Mouse (Mus musculus) intestine, embryonic 15.5 days (tissue): Measurements from ENCODE around the gene Agrn. TPM values are rescaled to one million over a fixed set of nuclear protein-coding genes. Genes with fewer than 3 reads are reported as not detected.

Experiments used
- ATAC-seq: fragments of 200-750 bp; cut with Nextera tagmentation; 2 replicates; pipeline ENCODE4 v1.8.0; 2017; ENCODE audit warnings: moderate TSS enrichment, moderate library complexity
- H3K27ac ChIP-seq: fragments of 300-500 bp; sonication (generic); 2 replicates; pipeline ENCODE4 v1.5.1; 2015; ENCODE audit warnings: mild to moderate bottlenecking, inconsistent platforms
- H3K27me3 ChIP-seq: fragments of 300-500 bp; sonication (generic); replicated peaks from 2 replicates; pipeline ENCODE4 v1.6.1; 2015; ENCODE audit warnings: inconsistent platforms
- H3K36me3 ChIP-seq: fragments of 300-500 bp; sonication (generic); 2 replicates; pipeline ENCODE4 v1.6.1; 2015; ENCODE audit warnings: inconsistent platforms
- H3K4me1 ChIP-seq: fragments of 300-500 bp; sonication (generic); replicated peaks from 2 replicates; pipeline ENCODE4 v1.6.1; 2015; ENCODE audit warnings: inconsistent platforms
- H3K4me2 ChIP-seq: fragments of 300-500 bp; sonication (generic); replicated peaks from 2 replicates; pipeline ENCODE4 v1.6.1; 2015; ENCODE audit warnings: mild to moderate bottlenecking, inconsistent platforms
- H3K4me3 ChIP-seq: fragments of 300-500 bp; sonication (generic); replicated peaks from 2 replicates; pipeline ENCODE4 v1.5.1; 2015; ENCODE audit warnings: inconsistent platforms
- H3K9ac ChIP-seq: fragments of 300-500 bp; sonication (generic); 2 replicates; pipeline ENCODE4 v1.6.1; 2015; ENCODE audit warnings: inconsistent platforms
- H3K9me3 ChIP-seq: fragments of 300-500 bp; sonication (generic); 2 replicates; pipeline ENCODE4 v1.6.1; 2016; ENCODE audit warnings: inconsistent platforms
- WGBS: fragments of 180-500 bp; shearing (Covaris S2); methylation state at CpG from one replicate; pipeline ENCODE4 v1.1.7; 2015; 5-methylcytosine and 5-hydroxymethylcytosine counted together
- polyA plus RNA-seq: library from polyadenylated mRNA; unstranded; fragments of >200 nt; fragmentation: Nextera tagmentation; extraction: Ambion mirVana; gene quantifications from 2 replicates; pipeline ENCODE4 v1.2.1, GENCODE M21; 2015

The Agrn gene
- polyA plus RNA-seq, 1 experiment from 2014 or later: 52.1 TPM

DNA sequence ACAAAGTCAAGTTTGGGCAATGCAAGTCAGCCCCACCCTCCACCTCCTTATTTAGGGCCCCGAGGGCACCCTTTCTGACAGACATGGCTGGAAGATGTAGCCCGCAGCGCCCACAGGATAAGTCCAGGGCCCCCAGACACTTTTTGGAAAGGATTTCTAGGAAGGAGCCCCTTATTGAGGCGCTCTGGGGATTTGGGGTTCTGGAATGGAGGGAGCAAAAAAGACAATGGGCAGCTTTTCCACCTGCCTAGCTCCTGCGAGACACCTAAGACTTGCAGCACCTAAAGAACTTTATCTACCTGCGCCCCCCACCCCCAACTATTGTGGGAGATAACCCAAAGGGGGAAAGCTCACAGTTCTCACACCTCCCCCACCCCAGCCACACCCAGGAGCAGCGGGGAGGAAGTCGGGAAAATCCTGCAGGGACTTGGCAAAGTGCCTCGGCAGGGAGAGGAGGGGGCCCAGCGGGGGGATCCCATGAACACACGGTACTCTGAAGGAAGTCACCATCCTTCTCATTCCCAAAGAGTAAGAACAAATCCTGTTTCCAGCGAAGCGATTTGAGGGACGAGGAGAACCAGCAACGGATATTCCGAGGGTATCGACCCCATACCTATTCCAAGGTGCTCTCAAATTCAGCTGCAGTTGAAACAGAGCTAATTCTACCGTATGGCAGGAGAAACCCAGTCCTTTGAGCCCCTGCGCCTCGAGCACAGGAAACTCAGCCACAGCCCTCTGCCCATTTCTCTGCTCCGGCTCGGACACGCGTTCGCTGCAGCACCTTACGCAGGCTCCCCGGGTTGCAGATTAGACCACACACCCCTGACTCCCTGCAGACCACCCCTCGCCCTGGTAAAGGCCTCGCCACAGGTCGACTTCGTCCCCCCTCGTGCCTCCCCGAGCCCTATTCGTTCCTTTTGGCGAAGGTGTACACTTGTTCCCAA is 1.1 kb downstream of the Agrn start:
- Histone ChIP-seq H3K4me2 (peak overlapping the region; percentile 91), H3K4me3 (peak overlapping the region; percentile 93), H3K36me3 (0 out of 2 replicates have a peak, but pooled peaks cover 7% of the 10 kb centered on the region), H3K27ac (peak overlapping the region; percentile 68), H3K27me3 (no peaks in the 10 kb centered on the region), H3K9me3 (no peaks in the 10 kb centered on the region), H3K4me1 (peaks cover 44% of the 10 kb centered on the region), H3K9ac (peak overlapping the region; percentile 89)
- WGBS: 3% methylated on average over 35 of the region's 35 CpGs
- no peak for ATAC-seq

GRCm38 (mm10) chr4:156194346-156194745 is 2.9 kb downstream of the Agrn start:
- Histone ChIP-seq H3K27ac (peak overlapping the region; percentile 44; the same call in 1 of the 2 replicates), H3K4me1 (peaks cover 51% of the 10 kb centered on the region), H3K4me3 (no peak overlapping the region), H3K4me2 (peak overlapping the region; percentile 91), H3K27me3 (no peaks in the 10 kb centered on the region), H3K9ac (no peak overlapping the region; the same call in 1 of the 2 replicates), H3K36me3 (0 out of 2 replicates have a peak, but pooled peaks cover 7% of the 10 kb centered on the region), H3K9me3 (no peaks in the 10 kb centered on the region)
- WGBS: 45% methylated on average over 6 of the region's 6 CpGs
- no peak for ATAC-seq

DNA sequence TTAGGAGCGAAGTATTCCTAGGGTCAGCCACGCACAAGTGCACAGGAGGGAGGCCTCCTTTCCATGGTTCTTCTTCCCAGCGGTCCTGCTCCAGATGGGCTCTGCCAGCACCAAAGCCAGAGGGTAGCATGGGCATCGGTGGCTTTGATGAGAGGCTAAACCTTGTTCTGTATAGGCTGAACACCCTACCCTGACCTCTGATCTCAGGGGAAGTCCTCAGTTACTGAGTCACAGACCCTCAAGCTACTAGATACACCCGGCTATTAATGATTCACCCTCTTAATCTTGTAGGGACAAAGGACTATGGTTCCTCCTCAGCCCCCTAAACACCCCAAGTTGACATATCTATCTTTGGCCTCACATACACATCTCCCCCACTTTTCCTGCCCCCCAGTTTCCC is 3.4 kb downstream of the Agrn start:
- 56% methylated on average over 5 of the region's 5 CpGs for WGBS
- Histone ChIP-seq H3K4me3 (no peak overlapping the region), H3K4me2 (peak overlapping the region; percentile 91)

GRCm38 (mm10) chr4:156193200-156193590 is 4.1 kb downstream of the Agrn start:
- ATAC-seq: no peak
- H3K36me3 ChIP-seq: 0 out of 2 replicates have a peak, but pooled peaks cover 7% of the 10 kb centered on the region
- peak overlapping the region; percentile 74 for H3K27ac ChIP-seq
- H3K4me3 ChIP-seq: no peak overlapping the region
- no peaks in the 10 kb centered on the region for H3K27me3 ChIP-seq
- 26% methylated on average over 2 of the region's 2 CpGs for WGBS
- H3K4me1 ChIP-seq: peaks cover 61% of the 10 kb centered on the region
- no peak overlapping the region; the same call in 1 of the 2 replicates for H3K9ac ChIP-seq
- peak overlapping the region; percentile 91; the same call in 1 of the 2 replicates for H3K4me2 ChIP-seq
- H3K9me3 ChIP-seq: no peaks in the 10 kb centered on the region

More for the DNA sequence above, 3.4 kb downstream of the Agrn start:
- Histone ChIP-seq H3K27me3 (no peaks in the 10 kb centered on the region), H3K4me1 (peaks cover 56% of the 10 kb centered on the region), H3K27ac (peak overlapping the region; percentile 44; the same call in 1 of the 2 replicates), H3K9me3 (no peaks in the 10 kb centered on the region), H3K9ac (no peak overlapping the region; the same call in 1 of the 2 replicates), H3K36me3 (0 out of 2 replicates have a peak, but pooled peaks cover 7% of the 10 kb centered on the region)
- ATAC-seq: no peak

- H3K9ac ChIP-seq: no peak overlapping the region
These were observed 4.7 kb downstream of the Agrn start for GRCm38 (mm10) chr4:156192421-156193199.

GRCm38 (mm10) chr4:156188811-156189323 is 8.4 kb downstream of the Agrn start:
- Histone ChIP-seq H3K9me3 (no peaks in the 10 kb centered on the region), H3K27me3 (no peaks in the 10 kb centered on the region), H3K27ac (peak overlapping the region; percentile 49; the same call in 1 of the 2 replicates), H3K9ac (no peak overlapping the region), H3K4me1 (peaks cover 58% of the 10 kb centered on the region), H3K36me3 (peaks cover 19% of the 10 kb centered on the region), H3K4me2 (peak overlapping the region; percentile 36; the same call in 1 of the 2 replicates), H3K4me3 (no peak overlapping the region)
- WGBS: 37% methylated on average over 6 of the region's 6 CpGs
- peak; percentile 75 for ATAC-seq

More at GRCm38 (mm10) chr4:156192421-156193199, 4.7 kb downstream of the Agrn start:
- Histone ChIP-seq H3K27me3 (no peaks in the 10 kb centered on the region), H3K4me3 (no peak overlapping the region), H3K4me1 (peaks cover 66% of the 10 kb centered on the region), H3K27ac (peak overlapping the region; percentile 74), H3K9me3 (no peaks in the 10 kb centered on the region), H3K36me3 (0 out of 2 replicates have a peak, but pooled peaks cover 7% of the 10 kb centered on the region), H3K4me2 (peak overlapping the region; percentile 91)
- ATAC-seq: peak; percentile 65
- WGBS: 39% methylated on average over 8 of the region's 8 CpGs

DNA sequence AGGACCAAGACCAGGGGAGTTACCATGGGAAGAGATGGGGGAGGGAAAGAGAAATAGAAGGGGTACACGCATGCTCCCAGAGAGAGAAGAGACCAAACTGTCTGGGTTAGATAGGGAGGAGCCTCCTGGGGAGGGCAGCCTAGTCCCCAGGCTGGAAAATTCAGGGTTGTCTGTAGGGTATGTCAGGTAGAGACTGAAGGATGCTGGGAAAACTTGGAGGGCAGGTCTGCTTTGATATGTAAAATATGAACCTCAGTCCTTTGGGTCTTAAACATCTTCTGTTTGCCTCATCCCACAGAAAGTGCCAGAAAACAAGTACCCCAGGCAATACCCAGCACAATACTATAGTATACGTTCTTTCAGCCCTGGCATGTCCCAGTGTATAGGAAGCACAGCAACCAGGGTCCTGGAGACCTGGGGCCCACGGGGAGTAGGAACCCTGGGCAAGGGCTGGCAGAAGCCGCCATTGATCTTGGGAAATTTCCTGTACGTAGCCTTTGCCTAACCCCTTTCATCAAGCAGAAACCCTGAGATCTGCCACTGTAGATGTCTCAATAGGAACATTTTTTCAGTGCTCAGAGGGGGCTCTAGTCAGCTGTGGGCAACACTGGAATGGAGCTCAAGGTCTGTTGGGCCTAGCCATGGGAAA is 9.0 kb downstream of the Agrn start:
- 77% methylated on average over 5 of the region's 5 CpGs for WGBS
- Histone ChIP-seq H3K9me3 (no peaks in the 10 kb centered on the region), H3K9ac (no peak overlapping the region), H3K4me1 (peaks cover 52% of the 10 kb centered on the region), H3K36me3 (peaks cover 19% of the 10 kb centered on the region), H3K27me3 (no peaks in the 10 kb centered on the region), H3K27ac (no peak overlapping the region; the same call in 1 of the 2 replicates), H3K4me2 (no peak overlapping the region), H3K4me3 (no peak overlapping the region)
- no peak for ATAC-seq

DNA sequence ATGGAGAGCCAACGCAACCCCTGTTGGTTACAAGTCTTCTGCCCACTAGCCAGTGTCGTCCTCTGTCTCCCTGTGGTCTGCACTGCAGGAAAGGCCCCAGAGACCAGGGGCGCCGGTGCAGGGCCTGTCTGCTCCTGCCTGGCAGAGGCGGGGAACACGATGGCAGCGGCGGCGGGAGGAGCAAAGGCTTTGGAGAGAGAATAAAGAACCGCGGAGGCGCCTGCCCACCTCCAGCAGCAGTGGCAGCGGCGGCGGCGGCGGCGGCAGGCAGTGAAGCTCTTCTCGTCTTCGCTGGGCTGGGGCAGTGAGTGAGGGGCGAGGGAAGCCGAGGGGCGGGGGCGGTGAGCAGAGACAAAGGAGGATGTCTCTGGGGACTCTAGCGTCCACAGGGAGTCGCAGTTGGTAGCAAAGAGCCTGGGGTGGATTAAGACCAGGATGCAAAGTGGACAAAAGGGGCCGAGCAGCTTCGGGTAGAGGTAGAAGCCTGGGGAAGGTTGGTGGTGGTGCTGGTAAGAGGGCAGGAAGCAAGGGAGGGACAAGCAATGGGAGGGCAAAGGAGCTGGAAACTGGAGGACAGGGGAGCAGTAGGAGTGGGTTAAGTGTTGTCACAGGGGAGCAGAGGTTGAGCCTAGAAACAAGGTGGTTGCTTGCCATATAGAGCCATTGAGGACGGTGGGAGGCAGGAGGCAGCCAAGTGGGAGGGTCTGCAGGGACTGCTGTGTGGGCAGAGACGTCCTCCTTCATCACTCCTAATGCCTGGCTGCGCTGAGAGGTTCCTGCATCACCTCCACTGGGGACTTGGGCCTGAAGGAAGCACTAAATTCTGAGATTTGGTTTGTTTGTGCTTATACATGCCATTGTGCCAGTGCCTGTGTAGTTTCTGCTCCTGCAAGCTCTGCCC is 11.1 kb downstream of the Agrn start:
- no peaks in the 10 kb centered on the region for H3K9me3 ChIP-seq
- H3K27me3 ChIP-seq: no peaks in the 10 kb centered on the region
- peaks cover 39% of the 10 kb centered on the region for H3K4me1 ChIP-seq
- peak overlapping the region; percentile 30; the same call in 1 of the 2 replicates for H3K9ac ChIP-seq
- H3K27ac ChIP-seq: no peak overlapping the region
- peak overlapping the region; percentile 43 for H3K4me2 ChIP-seq
- ATAC-seq: no peak
- H3K4me3 ChIP-seq: peak overlapping the region; percentile 19
- 34% methylated on average over 31 of the region's 31 CpGs for WGBS
- H3K36me3 ChIP-seq: peaks cover 15% of the 10 kb centered on the region

GRCm38 (mm10) chr4:156185456-156185949 is 11.8 kb downstream of the Agrn start:
- Histone ChIP-seq H3K27ac (no peak overlapping the region), H3K9me3 (no peaks in the 10 kb centered on the region), H3K36me3 (peaks cover 15% of the 10 kb centered on the region), H3K4me3 (peak overlapping the region; percentile 19), H3K4me1 (peaks cover 39% of the 10 kb centered on the region), H3K4me2 (peak overlapping the region; percentile 43), H3K27me3 (no peaks in the 10 kb centered on the region), H3K9ac (peak overlapping the region; percentile 30; the same call in 1 of the 2 replicates)
- 88% methylated on average over 13 of the region's 13 CpGs for WGBS
- ATAC-seq: no peak

- H3K27ac ChIP-seq: no peak overlapping the region
- peaks cover 19% of the 10 kb centered on the region for H3K36me3 ChIP-seq
- no peak overlapping the region for H3K4me3 ChIP-seq
- ATAC-seq: no peak
- no peak overlapping the region for H3K9ac ChIP-seq
- H3K27me3 ChIP-seq: no peaks in the 10 kb centered on the region
- no peaks in the 10 kb centered on the region for H3K9me3 ChIP-seq
- no peak overlapping the region for H3K4me2 ChIP-seq
- 86% methylated on average over 7 of the region's 7 CpGs for WGBS
- H3K4me1 ChIP-seq: peaks cover 32% of the 10 kb centered on the region
These were observed 12.9 kb downstream of the Agrn start for GRCm38 (mm10) chr4:156184291-156184954.
